Mouse (Mus musculus) neural tube, embryonic 14.5 days (tissue): ENCODE results near the gene Vmn1r115. TPM values are rescaled to one million over a fixed set of nuclear protein-coding genes. Genes with fewer than 3 reads are reported as not detected.
"Not testable (repeated sequence)": the region's sequence is repeated elsewhere in the genome, so short reads cannot be mapped to it uniquely, and the experiment has no call there.

Source experiments
- ATAC-seq: fragments of 200-750 bp; cut with Nextera tagmentation; 2 replicates; pipeline ENCODE4 v1.8.0; 2017; ENCODE audit warnings: low read depth, mild to moderate bottlenecking, moderate TSS enrichment, moderate library complexity
- H3K27ac ChIP-seq: fragments of 300-500 bp; sonication (generic); 2 replicates; pipeline ENCODE4 v1.5.1; 2014; ENCODE audit warnings: low read depth, mild to moderate bottlenecking, control low read depth, low read length, moderate library complexity, mixed read lengths
- H3K27me3 ChIP-seq: fragments of 300-500 bp; sonication (generic); 2 replicates; pipeline ENCODE4 v1.6.1; 2014; ENCODE audit warnings: low read length; ENCODE audit not compliant: control insufficient read depth, insufficient read depth
- H3K36me3 ChIP-seq: fragments of 300-500 bp; sonication (generic); 2 replicates; pipeline ENCODE4 v1.6.1; 2014; ENCODE audit warnings: low read length, mixed read lengths; ENCODE audit not compliant: control insufficient read depth, insufficient read depth
- H3K4me1 ChIP-seq: fragments of 300-500 bp; sonication (generic); 2 replicates; pipeline ENCODE4 v1.6.1; 2014; ENCODE audit warnings: low read length; ENCODE audit not compliant: control insufficient read depth, insufficient read depth
- H3K4me2 ChIP-seq: fragments of 300-500 bp; sonication (generic); 2 replicates; pipeline ENCODE4 v1.6.1; 2014; ENCODE audit warnings: mild to moderate bottlenecking, low read depth, low read length, control low read depth
- H3K4me3 ChIP-seq: fragments of 300-500 bp; sonication (generic); 2 replicates; pipeline ENCODE4 v1.5.1; 2014; ENCODE audit warnings: low read depth, low read length, control low read depth, mixed read lengths
- H3K9ac ChIP-seq: fragments of 300-500 bp; sonication (generic); replicated peaks from 2 replicates; pipeline ENCODE4 v1.6.1; 2014; ENCODE audit warnings: low read depth, mild to moderate bottlenecking, control low read depth, low read length, mixed read lengths
- H3K9me3 ChIP-seq: fragments of 300-500 bp; sonication (generic); 2 replicates; pipeline ENCODE4 v1.6.1; 2016; ENCODE audit warnings: low read length; ENCODE audit not compliant: control insufficient read depth
- WGBS: fragments of 180-500 bp; shearing (Covaris S2); extraction: QIAGEN DNeasy Blood & Tissue Kit; methylation state at CpG from one replicate; pipeline ENCODE4 v1.1.7; 2014; 5-methylcytosine and 5-hydroxymethylcytosine counted together
- polyA plus RNA-seq: library from polyadenylated mRNA; unstranded; fragments of >200 nt; fragmentation: Nextera tagmentation; extraction: Ambion mirVana; gene quantifications from 2 replicates; pipeline ENCODE4 v1.2.1, GENCODE M21; 2014

Gene Vmn1r115
- polyA plus RNA-seq, result not detected in 2 replicates

DNA sequence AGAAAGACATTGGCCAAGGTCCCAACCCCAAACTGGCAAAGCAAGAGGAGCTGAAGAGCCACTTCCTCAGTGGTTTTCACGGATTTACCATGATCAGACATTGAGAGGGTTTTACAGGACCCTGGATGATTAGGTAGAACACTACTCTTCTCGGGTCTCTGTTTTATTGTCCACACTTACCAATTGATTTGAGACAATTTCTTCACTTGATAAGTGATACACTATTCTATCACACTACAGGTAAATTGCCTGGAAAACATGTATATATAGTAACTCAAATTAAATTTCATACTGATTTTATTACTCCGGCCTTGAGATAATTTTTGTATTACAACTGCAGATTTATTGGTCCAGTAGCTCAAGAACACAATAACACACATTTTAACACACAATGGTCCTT lies at the start of gene Vmn1r115:
Gene Vmn1r115, minus strand, starts transcription at position 101 of the 400 bp plus-strand sequence.
- WGBS, result 81% methylated on average over 1 of the region's 3 CpGs
- H3K9me3 ChIP-seq, H3K4me3 ChIP-seq, H3K4me2 ChIP-seq, H3K4me1 ChIP-seq, H3K9ac ChIP-seq, H3K36me3 ChIP-seq, H3K27ac ChIP-seq, H3K27me3 ChIP-seq, ATAC-seq: not testable (repeated sequence)

DNA sequence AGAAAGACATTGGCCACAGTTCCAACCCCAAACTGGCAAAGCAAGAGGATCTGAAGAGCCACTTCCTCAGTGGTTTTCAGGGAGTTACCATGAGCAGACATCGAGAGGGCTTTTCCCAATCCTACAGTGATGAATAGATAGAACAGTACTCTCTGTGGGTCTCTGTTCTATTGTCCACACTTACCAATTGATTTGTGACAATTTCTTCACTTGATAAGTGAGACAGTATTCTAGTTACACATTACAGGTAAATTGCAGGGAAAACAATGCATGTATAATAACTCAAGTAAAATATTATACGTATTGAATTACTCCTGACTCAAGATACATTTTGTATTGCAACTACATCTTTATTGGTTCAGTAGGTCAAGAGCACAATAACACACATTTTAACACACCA lies 39.2 kb upstream of the Vmn1r115 start, which contains the start of gene Vmn1r117:
Gene Vmn1r117, minus strand, starts transcription at position 101 of the 400 bp plus-strand sequence.
- ATAC-seq, H3K9ac ChIP-seq, H3K36me3 ChIP-seq, H3K27ac ChIP-seq, H3K4me2 ChIP-seq, H3K4me1 ChIP-seq, H3K27me3 ChIP-seq, H3K4me3 ChIP-seq, H3K9me3 ChIP-seq: not testable (repeated sequence)
- no CpG with 5 or more reads among the region's 2 CpGs for WGBS

DNA sequence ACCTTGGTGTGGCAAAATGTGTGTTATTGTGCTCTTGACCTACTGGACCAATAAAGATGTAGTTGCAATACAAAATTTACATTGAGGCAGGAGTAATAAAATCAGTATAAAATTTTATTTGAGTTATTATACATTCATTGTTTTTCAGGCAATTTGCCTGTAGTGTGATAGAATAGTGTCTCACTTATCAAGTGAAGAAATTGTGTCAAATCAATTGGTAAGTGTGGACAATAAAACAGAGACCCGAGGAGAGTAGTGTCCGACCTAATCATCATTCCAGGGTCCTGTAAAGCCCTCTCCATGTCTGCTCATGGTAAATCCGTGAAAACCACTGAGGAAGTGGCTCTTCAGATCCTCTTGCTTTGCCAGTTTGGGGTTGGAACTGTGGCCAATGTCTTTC lies 27.2 kb upstream of the Vmn1r115 start, which contains the start of gene Vmn1r116:
Gene Vmn1r116, plus strand, starts transcription at position 301 of the 400 bp plus-strand sequence.
- WGBS, result 48% methylated on average over 3 of the region's 3 CpGs
- not testable (repeated sequence) for H3K27ac ChIP-seq, H3K27me3 ChIP-seq, H3K36me3 ChIP-seq, H3K4me2 ChIP-seq, H3K4me1 ChIP-seq, H3K9me3 ChIP-seq, H3K4me3 ChIP-seq, H3K9ac ChIP-seq, ATAC-seq

- H3K4me2 ChIP-seq, H3K27ac ChIP-seq, H3K9me3 ChIP-seq, ATAC-seq, H3K4me1 ChIP-seq, H3K36me3 ChIP-seq, H3K4me3 ChIP-seq, H3K27me3 ChIP-seq, H3K9ac ChIP-seq: not testable (repeated sequence)
- no CpG with 5 or more reads among the region's 5 CpGs for WGBS
These were observed 32.7 kb downstream of the Vmn1r115 start, which contains the start of gene Vmn1r114 for GRCm38 (mm10) chr7:20812086-20812485. TSS of gene Vmn1r114 (minus strand) at chr7:20812186.

Other genes with a start within 250 kb of the Vmn1r115 start
- gene Gm4513, start 246.0 kb downstream of the Vmn1r115 start, polyA plus RNA-seq, result not detected in 2 replicates
- not detected in 2 replicates for gene Vmn1r107, start 176.1 kb downstream of the Vmn1r115 start, polyA plus RNA-seq
- gene Vmn1r111, start 141.8 kb downstream of the Vmn1r115 start, polyA plus RNA-seq, result not detected in 2 replicates
- gene Gm10668, start 114.4 kb downstream of the Vmn1r115 start, polyA plus RNA-seq, result not detected in 2 replicates
- gene Vmn1r112, start 73.8 kb downstream of the Vmn1r115 start, polyA plus RNA-seq, result not detected in 2 replicates
- not detected in 2 replicates for gene Vmn1r113, start 57.7 kb downstream of the Vmn1r115 start, polyA plus RNA-seq
- not detected in 2 replicates for gene Vmn1r114, start 32.8 kb downstream of the Vmn1r115 start, polyA plus RNA-seq
- not detected in 2 replicates for gene Vmn1r116, start 27.3 kb upstream of the Vmn1r115 start, polyA plus RNA-seq
- not detected in 2 replicates for gene Vmn1r117, start 39.1 kb upstream of the Vmn1r115 start, polyA plus RNA-seq
- gene Vmn1r118, start 67.4 kb upstream of the Vmn1r115 start, polyA plus RNA-seq, result not detected in 2 replicates
- not detected in 2 replicates for gene Vmn1r119, start 167.5 kb upstream of the Vmn1r115 start, polyA plus RNA-seq
- gene Vmn1r120, start 208.8 kb upstream of the Vmn1r115 start, polyA plus RNA-seq, result not detected in 2 replicates